Mouse (Mus musculus): Measurements from ENCODE around the gene Rab11fip4.

DNA sequence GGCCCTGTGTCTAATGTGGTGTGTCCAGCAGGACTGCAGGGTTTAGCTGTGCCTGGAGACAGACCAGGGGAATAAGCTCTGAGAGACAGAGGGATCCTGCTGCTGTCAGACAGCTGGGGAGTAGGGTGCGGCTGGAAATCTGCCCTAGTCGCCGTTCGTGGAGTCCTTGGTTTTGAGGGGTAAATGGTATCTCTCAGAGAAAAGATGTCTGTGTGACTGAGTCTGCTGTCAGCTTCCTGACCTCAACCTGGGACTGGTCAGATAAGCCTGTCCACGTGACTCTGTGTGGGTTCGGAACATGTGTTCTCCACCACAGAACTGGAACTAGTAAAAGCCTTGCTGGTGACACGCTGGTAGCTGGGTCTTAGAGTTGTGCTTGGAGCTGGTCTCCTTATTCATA is 72.6 kb downstream of the Rab11fip4 start:
- no peak for TF ChIP-seq CTCF (IDR thresholded peaks at IDR 0.05; ENCODE audit: control insufficient read depth, insufficient read depth, low read length)
- no peak for TF ChIP-seq POLR2A (IDR thresholded peaks at IDR 0.05; ENCODE audit: borderline replicate concordance, control insufficient read depth, low read depth, low read length)
